Mouse (Mus musculus): Measurements from ENCODE around the gene Eif4e1b.

Eif4e1b gene

DNA sequence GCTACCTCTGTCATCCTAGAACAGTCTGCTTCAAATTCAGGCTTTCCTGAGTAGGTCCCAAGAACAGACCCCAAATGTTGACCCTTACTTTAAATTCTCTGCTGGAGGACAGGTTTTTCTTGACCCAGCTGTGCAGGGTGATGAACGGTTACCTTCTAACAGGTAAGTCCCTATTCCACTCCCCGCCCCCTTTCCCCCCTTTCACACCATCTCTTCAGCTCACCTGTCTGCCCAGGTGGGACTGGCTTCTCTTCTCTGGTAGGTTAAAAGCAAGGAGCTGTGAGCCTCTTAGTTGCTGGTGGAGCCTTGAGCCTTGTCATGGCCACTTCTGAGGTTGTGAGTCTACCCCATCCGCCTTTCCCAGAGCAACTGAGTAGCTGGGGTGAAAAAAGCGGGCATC, at the start of gene Eif4e1b:
TSS of gene Eif4e1b (plus strand) at position 301 of the 400 bp plus-strand sequence.
- DNase-seq (ENCODE audit: low spot score in 2 of 2), result no peak

DNA sequence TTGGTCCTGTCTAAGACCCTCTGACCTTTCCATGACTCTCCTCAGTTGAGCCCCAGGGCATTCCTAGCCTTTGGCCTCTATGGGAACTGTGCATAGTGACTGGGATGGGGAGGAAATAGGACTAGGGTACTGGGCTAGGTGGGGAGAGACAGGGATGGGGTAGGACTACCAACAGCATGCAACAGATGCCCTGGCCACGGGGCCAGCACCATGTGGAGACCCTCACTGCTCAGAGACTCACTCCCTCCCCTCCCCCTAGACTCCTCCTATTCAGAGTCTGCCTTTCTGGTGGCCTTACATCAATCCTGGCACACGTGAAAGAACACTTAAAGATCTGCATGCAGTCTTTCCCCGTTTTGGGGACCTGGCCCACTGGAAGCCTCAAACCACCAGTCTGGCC, 46.9 kb upstream of the Eif4e1b start:
- no peak for DNase-seq (ENCODE audit: low spot score in 2 of 2)

DNA sequence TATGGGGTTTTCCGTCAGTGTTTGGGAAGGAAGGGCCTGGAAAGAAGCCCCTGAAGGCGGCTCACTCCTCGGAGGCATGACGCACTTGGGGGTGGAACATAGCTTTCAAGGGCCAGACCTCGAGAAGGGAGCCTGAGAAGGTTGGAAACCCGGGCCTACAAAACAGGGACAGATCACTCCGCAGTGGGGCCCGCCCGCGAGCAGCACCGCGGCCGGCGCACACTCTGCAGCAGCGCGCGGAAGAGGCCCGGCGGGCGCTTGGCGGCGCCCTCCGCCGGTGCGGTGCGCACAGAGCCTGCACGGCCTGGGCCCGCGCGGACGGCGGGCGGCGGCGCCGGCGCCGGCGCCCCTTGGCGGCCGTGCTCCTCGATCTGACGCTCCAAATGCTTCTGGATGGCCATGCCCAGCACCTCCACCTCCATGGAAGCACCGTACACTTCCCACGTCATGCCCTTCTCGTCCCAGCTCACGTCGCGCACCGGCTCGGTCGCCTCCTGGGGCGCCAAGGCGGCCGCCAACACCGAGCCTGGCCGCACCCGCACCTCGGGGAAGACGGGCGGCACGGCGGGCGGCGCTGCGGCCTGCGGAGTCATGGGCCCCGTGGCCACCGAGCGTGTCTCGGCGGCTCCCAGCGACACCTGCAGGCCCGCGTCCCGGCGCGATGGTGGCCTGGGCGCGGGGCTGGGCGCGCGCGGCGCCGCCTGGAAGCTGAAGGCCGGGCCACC, 46.1 kb upstream of the Eif4e1b start:
- no peak for DNase-seq (ENCODE audit: low spot score in 2 of 2)

DNA sequence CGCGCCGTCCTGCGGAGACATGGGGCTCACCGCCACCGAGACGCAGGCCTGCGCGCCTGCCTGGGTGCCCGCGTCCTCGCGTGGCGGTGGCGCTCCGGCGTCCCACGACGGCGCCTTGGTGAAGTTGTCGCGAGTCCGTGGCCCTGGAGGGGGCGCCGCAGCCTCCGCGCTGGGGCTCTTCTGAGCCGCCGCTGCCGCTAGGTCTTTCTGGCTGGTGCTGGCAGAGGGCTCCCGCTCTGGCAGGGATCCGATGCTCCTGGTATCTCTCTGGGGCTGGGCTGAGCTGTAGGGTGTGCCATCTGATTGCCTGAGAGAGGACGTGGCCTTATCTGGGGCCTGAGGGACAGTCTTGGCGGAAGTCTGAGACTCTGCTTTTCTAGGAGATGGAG, 45.6 kb upstream of the Eif4e1b start:
- no peak for DNase-seq (ENCODE audit: low spot score in 2 of 2)

DNA sequence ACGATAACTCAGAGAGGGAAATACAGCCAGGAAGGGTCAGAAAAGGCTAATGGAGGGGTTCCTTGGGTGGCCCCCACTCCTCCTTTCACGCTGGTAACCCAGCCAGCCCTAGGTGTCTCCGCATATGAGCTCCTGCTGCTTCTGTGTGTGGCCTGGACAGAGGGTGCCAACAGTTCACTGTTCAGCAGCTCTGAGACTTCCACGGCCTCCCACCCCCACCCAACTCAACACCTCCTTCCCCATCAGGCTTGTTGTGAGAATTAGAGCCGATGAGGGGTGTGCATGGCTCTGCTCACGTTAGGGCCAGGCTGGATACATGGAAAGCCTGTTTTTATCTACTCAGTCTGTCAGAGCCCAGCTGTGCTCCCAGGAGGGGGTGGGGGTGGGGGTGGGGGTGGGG, 37.7 kb upstream of the Eif4e1b start:
- no peak for DNase-seq (ENCODE audit: low spot score in 2 of 2)

DNA sequence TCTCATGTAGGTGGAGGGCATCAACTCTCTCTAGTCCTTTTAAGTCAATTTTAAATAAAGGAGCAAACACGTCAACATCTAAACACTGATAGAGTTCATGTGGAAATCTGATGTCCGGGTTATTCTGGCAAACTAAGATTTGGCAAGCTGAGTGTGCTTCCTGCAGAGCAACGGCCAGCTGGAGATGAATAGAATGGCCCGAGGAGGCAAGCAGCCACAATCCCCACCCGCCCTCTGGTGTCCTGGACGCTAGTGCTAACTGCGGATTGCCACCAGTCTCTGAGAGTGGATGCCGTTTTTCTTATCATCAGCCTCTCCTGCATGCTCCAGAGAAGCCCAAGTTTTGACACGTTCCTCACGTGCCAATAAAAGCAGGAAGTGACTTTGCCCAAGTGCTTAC, 36.9 kb upstream of the Eif4e1b start:
- DNase-seq (ENCODE audit: low spot score in 2 of 2), result no peak

DNA sequence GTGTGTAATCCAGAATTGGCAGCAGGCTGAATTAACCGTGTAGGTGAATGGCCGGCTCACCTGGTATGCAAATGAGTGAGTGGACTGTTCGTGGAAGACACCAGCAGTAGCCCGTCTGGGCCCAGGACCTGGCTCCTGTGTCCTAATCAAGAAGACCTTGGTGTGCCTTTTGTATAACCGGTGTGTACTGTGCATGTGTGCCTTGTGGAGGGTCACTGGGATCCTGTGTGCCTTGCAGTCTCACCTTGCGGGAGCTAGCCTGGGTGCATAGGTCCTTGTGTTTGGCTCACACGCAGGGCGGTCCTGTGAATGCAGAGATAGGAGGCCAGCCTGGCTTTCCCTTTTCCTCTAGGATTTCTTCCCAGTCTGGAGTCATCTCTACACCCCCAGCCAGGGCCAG, 35.6 kb upstream of the Eif4e1b start:
- no peak for DNase-seq (ENCODE audit: low spot score in 2 of 2)

DNA sequence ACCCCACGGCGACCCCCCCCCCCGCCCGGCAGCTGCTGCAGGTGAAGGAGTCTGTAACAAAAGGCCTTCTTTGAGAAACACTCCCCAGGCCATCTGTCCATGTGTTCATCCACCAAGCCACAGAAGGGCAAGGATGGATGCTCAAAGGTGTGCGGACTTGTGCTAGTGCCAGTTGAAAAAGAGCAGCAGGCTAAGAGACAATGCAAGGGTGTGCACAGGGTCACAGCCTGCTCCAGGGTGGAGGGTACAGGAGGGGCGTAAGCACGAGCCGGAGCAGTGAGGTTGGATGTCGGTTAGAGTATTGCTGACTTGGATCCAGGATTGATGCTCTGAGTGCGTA, 35.1 kb upstream of the Eif4e1b start:
- DNase-seq (ENCODE audit: low spot score in 2 of 2), result no peak

DNA sequence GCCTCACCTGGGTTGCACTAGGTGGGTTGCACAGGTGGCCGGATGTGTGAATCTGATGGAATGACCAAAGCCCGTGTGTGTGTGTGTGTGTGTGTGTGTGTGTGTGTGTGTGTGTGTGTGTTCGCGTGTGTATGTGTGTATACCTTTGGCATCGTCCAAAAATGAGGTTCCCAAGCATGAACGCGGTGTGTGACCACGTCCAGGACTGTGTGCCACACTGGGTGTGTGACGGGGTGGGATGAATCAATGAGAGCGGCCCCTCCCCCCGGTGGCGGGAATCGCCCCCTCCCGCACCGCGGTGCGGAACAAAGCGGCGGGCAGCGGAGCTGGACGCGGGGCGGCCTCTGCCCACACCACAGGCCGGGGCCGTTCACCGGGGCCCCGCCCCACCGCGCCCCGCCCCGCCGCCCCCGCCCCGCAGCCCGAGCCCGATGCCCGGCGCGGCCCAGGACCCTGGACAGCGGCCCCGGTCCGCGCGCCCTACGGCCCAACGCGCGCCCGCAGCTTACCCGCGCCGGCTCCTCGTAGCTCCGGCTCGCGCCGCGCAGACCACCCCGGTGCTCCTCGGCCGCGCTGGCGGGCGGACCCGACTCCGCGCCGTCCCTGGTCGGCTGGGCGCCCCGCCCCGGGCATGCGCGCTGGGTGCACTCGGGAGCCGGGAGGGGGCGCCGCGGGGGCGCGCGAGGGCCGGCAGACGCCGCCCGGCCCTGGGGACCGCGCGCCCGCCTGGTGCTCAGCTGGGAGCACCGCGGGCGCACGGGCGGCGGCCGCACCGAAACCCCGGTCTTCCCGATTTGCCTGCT, 34.5 kb upstream of the Eif4e1b start:
- no peak for DNase-seq (ENCODE audit: low spot score in 2 of 2)

DNA sequence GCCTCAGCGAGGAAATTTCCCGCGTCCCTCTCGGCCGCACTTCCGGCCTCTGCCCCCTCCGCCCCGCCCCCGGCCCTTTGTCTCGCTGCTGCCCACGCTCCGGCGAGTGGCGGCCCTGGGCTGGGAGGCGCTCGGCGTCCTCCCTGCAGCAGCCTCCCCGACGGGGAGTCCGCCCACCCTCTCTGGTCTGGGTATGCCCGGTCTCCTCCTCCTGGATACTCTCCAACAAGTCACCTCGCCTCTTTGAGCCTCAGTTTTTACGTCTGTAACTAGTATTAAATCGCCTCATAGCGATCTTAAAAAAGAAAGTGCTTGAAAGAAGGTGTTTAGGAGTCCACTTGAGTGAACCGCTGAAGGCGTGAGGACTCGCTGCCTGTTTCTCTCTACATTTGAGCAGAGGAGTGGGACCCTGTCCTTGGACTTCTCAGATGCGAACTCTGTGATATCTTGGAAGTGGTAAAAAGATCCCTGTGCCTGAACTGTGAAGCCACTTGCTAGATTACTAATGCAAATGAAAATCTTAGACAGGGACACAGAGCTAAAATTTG, 33.9 kb upstream of the Eif4e1b start, which contains the start of gene Gprin1:
TSS of gene Gprin1 (minus strand) at position 11 of the 548 bp plus-strand sequence.
- no peak for DNase-seq (ENCODE audit: low spot score in 2 of 2)

DNA sequence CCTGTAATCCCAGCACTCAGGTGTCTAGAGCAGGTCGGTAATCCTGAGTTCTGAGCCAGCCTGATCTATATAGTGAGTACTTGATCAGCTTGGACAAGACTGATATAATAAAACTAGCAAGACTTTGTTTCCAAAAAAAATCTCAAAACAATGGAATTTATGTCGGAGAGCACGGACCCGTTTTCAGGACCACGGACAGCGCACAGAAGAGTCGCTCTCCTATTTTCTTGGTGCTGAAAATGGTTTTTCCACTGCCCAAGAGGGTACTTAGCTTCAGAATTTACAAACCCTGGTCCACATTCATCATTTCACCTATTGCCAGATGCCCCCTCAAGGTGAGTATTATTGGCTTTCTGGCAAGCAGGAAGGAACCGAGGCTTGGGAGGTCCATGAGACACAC, 33.1 kb upstream of the Eif4e1b start:
- DNase-seq (ENCODE audit: low spot score in 2 of 2), result no peak

DNA sequence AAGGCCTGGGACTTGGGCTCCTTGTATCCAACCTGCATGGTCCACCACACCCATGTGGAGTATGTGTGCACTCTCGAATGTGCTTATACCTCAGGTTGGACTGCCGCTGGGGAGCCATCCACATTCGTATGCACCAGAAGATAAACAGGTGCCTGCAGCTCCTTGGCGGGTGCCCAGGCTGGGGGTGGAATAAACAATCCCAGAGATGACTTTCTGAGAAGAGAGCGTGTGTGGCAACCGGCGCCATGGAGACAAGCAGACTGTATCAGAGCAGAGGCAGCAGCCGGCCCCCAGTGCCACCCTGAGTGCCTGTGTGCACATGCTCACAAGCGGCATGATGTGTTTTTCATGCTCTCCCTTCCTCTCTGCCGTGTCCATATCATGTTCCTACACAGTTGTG, 31.1 kb upstream of the Eif4e1b start:
- peak; percentile 91 to 96 for DNase-seq (ENCODE audit: low spot score in 2 of 2)

DNA sequence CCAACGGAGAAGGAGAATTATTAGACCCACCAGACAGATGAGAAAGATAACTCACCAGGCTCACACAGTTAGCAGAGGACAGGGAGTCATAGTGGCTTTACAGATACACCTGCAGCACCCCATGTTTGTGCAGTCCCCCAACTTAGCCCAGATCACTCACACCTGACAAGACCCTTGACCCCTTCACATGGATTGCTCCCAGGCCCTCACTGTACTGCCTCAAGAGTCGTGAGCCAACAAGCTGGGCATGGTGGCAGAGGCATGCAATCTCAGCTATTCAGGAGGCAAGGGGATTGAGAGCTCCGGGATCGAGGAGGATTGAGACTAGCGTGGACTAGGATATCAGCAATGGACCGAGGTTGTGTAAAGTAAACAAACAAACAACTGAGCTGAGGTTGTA, 30.1 kb upstream of the Eif4e1b start:
- DNase-seq (ENCODE audit: low spot score in 2 of 2), result no peak

DNA sequence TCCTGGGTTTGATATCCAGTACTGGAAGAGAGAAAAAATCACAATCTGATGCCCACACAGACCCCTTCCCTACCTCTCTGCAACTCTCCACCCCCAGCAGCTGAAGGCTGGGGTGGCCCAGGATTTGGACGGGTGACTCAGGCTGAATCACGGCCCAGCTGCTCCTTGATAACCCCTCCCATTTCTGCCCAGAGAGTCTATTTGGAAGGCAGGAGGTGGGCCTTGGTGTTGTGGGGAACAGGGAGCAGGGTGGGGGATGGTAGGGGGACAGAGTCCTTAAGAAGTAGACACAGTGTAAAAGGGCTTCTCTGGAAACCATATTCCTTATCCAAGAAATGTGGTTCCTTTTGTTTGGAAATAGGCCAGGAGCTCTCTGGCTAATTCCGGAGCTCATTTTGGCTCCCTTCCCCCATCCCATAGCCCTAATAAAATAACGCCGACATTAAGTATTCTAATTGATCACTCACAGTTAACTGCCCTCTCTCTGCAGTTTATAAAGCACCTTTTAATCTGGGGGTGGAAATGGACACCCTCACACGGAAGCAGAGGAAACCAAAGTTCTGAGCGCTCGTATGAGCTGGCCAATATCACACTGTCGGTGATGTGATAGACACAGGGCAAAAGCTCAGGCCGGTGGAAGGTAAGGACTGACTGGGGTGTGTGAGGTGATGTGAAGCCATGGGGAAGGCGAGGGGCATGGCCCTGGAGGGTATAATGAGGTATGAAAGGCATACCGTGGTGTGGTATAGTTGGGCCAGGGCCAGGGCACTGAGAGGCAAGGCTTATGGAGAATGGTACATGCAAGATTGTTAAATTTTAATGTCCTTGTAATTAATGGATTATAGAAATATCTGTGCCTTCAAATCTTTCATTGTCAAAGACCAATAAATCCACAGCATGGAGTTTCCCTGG, 29.4 kb upstream of the Eif4e1b start:
- peak in 1 of 2 experiments; percentile 56 for DNase-seq (ENCODE audit: low spot score in 2 of 2)

DNA sequence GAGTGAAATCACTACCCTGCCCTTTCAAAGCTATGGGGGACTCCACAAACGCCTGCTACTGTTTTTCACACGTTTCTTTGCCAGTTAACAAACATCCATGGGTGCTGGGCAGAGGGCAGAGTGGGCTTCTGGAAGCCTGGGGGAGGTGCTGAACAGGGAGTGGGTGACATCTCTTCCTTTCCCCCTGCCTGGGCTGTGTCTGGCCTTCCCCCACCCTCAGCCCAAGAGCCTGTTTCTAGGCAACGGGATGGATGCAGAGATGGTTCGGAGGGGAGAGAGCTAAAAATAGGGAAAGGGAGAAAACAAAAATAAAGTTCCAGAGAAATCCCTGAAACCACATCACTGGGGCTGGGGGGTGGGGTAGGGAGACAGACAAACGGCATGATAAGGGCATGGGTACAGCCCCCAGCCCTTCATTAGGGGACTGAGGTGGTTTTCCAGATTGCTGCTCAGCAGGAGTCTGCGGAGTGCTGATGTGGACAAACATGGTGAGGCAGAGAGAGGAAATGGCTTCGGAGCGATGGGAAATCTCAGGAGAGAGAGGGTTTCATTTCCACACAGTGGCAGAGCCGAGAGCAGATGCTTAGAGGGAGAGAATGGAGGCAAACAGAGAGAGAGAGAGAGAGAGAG, 28.5 kb upstream of the Eif4e1b start:
- peak in 1 of 2 experiments; percentile 63 for DNase-seq (ENCODE audit: low spot score in 2 of 2)

DNA sequence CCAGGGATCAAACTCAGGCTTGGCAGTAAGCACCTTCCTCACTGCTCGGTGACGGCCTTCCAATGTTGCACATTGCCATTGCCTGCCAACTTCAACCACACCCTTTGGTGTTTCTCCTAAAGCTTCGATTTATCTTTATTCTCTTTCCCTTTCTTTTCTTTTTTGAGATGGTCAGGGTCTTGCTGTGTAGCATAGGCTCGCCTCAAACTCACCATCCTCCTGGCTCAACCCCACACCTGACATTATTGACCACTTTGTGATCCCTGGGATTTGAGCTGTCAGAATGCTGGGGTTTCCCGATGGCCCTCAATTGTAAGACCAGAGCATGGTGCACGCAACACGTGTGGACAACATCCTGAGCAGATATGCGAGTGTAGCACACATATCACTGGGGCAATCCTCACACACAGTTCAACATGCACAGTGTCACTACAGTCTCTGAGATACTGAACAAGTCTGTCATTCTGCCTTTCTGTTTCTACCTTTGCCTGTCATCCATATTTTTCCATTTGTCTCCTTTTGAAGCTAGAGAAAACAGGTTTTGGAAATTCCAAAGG, 27.6 kb upstream of the Eif4e1b start:
- peak in 1 of 2 experiments; percentile 7 for DNase-seq (ENCODE audit: low spot score in 2 of 2)

DNA sequence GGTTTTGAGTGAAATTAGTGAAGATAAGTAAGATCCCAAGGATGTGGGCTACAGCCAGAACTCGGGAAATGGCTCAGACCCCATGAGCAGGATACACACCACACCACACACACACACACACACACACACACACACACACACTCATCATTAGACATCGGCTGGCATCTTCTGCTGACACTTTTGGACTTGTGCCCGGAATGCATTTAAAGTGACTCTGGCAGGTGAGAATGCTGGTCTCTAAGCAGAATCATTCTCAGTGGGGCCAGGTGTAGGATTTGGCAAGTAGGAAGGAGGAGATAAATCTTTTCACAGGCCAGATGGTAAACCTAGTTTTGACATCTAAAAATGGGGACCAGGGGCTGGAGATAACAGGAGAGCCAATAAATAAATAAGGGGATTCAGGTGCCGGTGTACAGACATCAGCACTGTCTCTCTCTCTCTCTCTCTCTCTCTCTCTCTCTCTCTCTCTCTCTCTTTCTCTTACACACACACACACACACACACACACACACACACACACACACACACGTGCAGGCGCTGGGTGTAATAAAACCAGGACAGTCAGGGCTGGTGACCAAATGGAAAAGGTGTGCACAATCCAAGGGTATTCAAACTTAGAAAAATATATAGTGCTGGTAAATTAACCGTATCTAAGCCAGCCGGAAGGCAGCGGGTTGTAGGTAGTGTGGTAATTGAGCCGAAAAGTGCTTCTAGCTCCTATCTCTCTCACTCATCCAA, 26.5 kb upstream of the Eif4e1b start:
- peak in 1 of 2 experiments; percentile 70 for DNase-seq (ENCODE audit: low spot score in 2 of 2)

DNA sequence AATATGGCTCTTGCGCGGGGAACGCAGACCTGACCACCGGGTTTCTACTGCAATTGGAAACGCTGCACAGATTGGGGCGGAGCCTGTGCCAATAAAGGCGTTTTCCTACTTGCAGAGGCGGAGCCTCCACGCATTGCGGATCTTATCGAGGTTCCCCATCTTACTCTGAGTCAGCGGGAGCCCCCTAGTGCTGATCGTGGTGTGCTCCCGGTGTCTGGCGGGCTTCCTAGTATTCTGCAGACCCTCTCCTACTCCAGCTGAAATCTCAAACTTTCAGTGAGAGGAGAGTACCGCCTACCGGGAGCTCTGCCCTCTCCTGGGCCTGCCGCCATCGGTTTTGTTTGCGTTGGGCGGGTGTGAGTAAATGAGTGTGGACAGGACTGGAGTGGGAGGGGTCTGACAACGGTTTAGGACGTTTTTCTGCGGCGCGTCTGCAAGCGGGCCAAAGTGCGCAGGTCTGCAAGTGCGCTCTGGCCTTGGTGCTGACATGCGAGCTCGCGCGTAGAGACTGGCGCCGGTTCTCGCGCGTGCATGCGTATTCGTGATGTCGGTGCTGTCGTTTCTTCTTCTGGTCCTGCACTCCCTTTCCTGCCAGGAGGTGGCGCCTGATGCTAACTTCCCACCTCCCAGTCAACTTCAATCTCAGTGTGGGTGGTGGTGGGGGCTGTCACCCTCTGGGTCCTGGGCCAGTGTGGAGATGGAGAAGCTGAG, 25.6 kb upstream of the Eif4e1b start:
- DNase-seq (ENCODE audit: low spot score in 2 of 2), result peak; percentile 91 to 96

DNA sequence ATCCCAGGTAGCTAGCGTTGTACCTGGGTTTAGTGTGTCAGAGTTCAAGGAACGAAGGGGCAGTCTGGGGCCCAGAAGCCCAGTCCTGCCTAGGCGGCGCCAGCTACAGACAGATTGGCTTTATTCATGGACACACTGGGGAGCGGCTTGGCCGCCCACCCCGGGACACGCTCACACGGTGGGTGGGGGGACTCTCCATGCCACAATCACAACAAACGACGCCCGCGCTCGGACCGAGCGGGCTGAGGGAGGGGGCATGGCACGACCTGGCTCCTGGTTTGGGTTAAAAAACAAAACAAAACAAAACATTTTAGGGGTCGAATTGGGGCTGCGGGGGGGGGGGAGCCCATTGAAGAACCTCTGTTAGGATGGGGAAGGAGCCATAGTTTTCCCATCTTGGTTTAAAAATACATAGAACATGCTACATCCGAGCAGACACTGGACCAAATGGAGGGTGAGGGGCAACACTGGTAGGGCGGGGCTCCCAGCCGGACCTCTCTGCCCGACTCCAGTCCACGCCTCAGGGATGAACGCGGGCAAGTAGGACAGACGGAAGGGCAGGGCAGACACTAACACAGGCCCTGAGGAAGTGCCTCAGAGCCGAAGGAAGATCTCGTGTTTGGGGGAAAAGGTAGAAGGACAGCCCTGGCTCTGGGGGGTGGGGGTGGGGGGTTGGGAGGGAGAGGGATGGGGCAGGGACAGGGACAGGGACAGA, 24.9 kb upstream of the Eif4e1b start:
- no peak for DNase-seq (ENCODE audit: low spot score in 2 of 2)
